Mouse (Mus musculus) hindbrain, embryonic 11.5 days (tissue): ENCODE results near the gene Zfp456. TPM values are rescaled to one million over a fixed set of nuclear protein-coding genes. Genes with fewer than 3 reads are reported as not detected.
A peak's percentile ranks its signal among the peaks of the same experiment; 100 is the strongest.
"Not testable (repeated sequence)": the region's sequence is repeated elsewhere in the genome, so short reads cannot be mapped to it uniquely, and the experiment has no call there.

Source experiments
- ATAC-seq: fragments of 200-750 bp; cut with Nextera tagmentation; 2 replicates; pipeline ENCODE4 v1.8.0; 2017; ENCODE audit warnings: mild to moderate bottlenecking, moderate TSS enrichment, moderate library complexity; ENCODE audit not compliant: low FRiP score
- DNase-seq: peaks from one replicate; pipeline ENCODE4 v3.0.0-alpha.2; 2015; ENCODE audit warnings: low spot score
- H3K27ac ChIP-seq: fragments of 300-500 bp; sonication (generic); 2 replicates; pipeline ENCODE4 v1.5.1; 2014; ENCODE audit warnings: mild to moderate bottlenecking, low read depth, low read length
- H3K27me3 ChIP-seq: fragments of 300-500 bp; sonication (generic); 2 replicates; pipeline ENCODE4 v1.6.1; 2014; ENCODE audit warnings: mild to moderate bottlenecking, low read length, moderate library complexity, mixed read lengths; ENCODE audit not compliant: control insufficient read depth, insufficient read depth
- H3K36me3 ChIP-seq: fragments of 300-500 bp; sonication (generic); 2 replicates; pipeline ENCODE4 v1.6.1; 2014; ENCODE audit warnings: mild to moderate bottlenecking, low read length, moderate library complexity, mixed read lengths; ENCODE audit not compliant: control insufficient read depth, insufficient read depth
- H3K4me1 ChIP-seq: fragments of 300-500 bp; sonication (generic); replicated peaks from 2 replicates; pipeline ENCODE4 v1.6.1; 2014; ENCODE audit warnings: low read length, mixed read lengths; ENCODE audit not compliant: control insufficient read depth, insufficient read depth
- H3K4me2 ChIP-seq: fragments of 300-500 bp; sonication (generic); replicated peaks from 2 replicates; pipeline ENCODE4 v1.6.1; 2014; ENCODE audit warnings: mild to moderate bottlenecking, low read depth, low read length
- H3K4me3 ChIP-seq: fragments of 300-500 bp; sonication (generic); 2 replicates; pipeline ENCODE4 v1.5.1; 2014; ENCODE audit warnings: low read depth, low read length
- H3K9ac ChIP-seq: fragments of 300-500 bp; sonication (generic); 2 replicates; pipeline ENCODE4 v1.6.1; 2014; ENCODE audit warnings: low read depth, low read length
- H3K9me3 ChIP-seq: fragments of 300-500 bp; sonication (generic); 2 replicates; pipeline ENCODE4 v1.6.1; 2016; ENCODE audit warnings: low read length; ENCODE audit not compliant: control insufficient read depth
- WGBS: fragments of 180-500 bp; shearing (Covaris S2); extraction: QIAGEN DNeasy Blood & Tissue Kit; methylation state at CpG from one replicate; pipeline ENCODE4 v1.1.7; 2014; 5-methylcytosine and 5-hydroxymethylcytosine counted together
- polyA plus RNA-seq: library from polyadenylated mRNA; unstranded; fragments of >200 nt; fragmentation: Nextera tagmentation; extraction: Ambion mirVana; gene quantifications from 2 replicates; pipeline ENCODE4 v1.2.1, GENCODE M21; 2014

Gene Zfp456
- polyA plus RNA-seq, result 1.1 and 1.2 TPM in 2 replicates

GRCm38 (mm10) chr13:67375050-67375911 lies at the start of gene Zfp456, which contains the start of gene Gm28041:
Zfp456 (minus strand) TSS chr13:67375810.
Gm28041 (minus strand) TSS chr13:67375733.
- 28% methylated on average over 13 of the region's 15 CpGs for WGBS
- H3K27me3 ChIP-seq, H3K9me3 ChIP-seq, H3K4me1 ChIP-seq, H3K36me3 ChIP-seq, H3K27ac ChIP-seq, H3K9ac ChIP-seq: not testable (repeated sequence)
- Histone ChIP-seq H3K4me2 (peak within 1 kb of the TSS; percentile 39), H3K4me3 (peak within 1 kb of the TSS; percentile 24)
- DNase-seq, result peak; percentile 73
- peak; percentile 90 for ATAC-seq

GRCm38 (mm10) chr13:67422532-67422931 lies 46.9 kb upstream of the Zfp456 start:
- not testable (repeated sequence) for H3K27ac ChIP-seq, H3K4me2 ChIP-seq, H3K9me3 ChIP-seq, H3K27me3 ChIP-seq, H3K4me3 ChIP-seq, H3K4me1 ChIP-seq, H3K36me3 ChIP-seq, DNase-seq, H3K9ac ChIP-seq, ATAC-seq
- 88% methylated on average over 2 of the region's 2 CpGs for WGBS

- WGBS, result 4% methylated on average over 22 of the region's 22 CpGs
- ATAC-seq, result peak; percentile 81
- DNase-seq, result peak; percentile 68
- Histone ChIP-seq H3K9me3 (no peaks in the 10 kb centered on the region), H3K36me3 (no peaks in the 10 kb centered on the region), H3K27ac (no peak within 1 kb of the TSS), H3K27me3 (no peaks in the 10 kb centered on the region), H3K4me2 (peak within 1 kb of the TSS; percentile 76), H3K4me3 (peak within 1 kb of the TSS; percentile 55), H3K9ac (peak within 1 kb of the TSS; percentile 58), H3K4me1 (no peaks in the 10 kb centered on the region)
Measured at GRCm38 (mm10) chr13:67421207-67421857, 45.7 kb upstream of the Zfp456 start, which contains the start of gene Zfp459. Zfp459 (minus strand) TSS chr13:67421418.

GRCm38 (mm10) chr13:67420558-67421206 lies 45.1 kb upstream of the Zfp456 start:
- DNase-seq (no peak), ATAC-seq (peak; percentile 23; the same call in 1 of the 2 replicates)
- no peak overlapping the region for H3K27ac ChIP-seq
- H3K4me2 ChIP-seq, result peak overlapping the region; percentile 76
- no peaks in the 10 kb centered on the region for H3K9me3 ChIP-seq
- H3K9ac ChIP-seq, result peak overlapping the region; percentile 58
- no peaks in the 10 kb centered on the region for H3K4me1 ChIP-seq
- H3K27me3 ChIP-seq, result no peaks in the 10 kb centered on the region
- peak overlapping the region; percentile 55 for H3K4me3 ChIP-seq
- H3K36me3 ChIP-seq, result no peaks in the 10 kb centered on the region
- WGBS, result 40% methylated on average over 11 of the region's 11 CpGs

- ATAC-seq, result no peak
- no peaks in the 10 kb centered on the region for H3K4me1 ChIP-seq
- H3K4me2 ChIP-seq, result no peak overlapping the region
- no peaks in the 10 kb centered on the region for H3K36me3 ChIP-seq
- no peak for DNase-seq
- no peak overlapping the region for H3K4me3 ChIP-seq
- H3K9me3 ChIP-seq, result no peaks in the 10 kb centered on the region
- H3K27ac ChIP-seq, result no peak overlapping the region
- 92% methylated on average over 3 of the region's 3 CpGs for WGBS
- H3K9ac ChIP-seq, result no peak overlapping the region
- H3K27me3 ChIP-seq, result no peaks in the 10 kb centered on the region
Measured at GRCm38 (mm10) chr13:67416811-67417210, 41.2 kb upstream of the Zfp456 start.

- Histone ChIP-seq H3K9me3 (no peaks in the 10 kb centered on the region), H3K9ac (no peak overlapping the region), H3K4me3 (no peak overlapping the region), H3K27me3 (no peaks in the 10 kb centered on the region), H3K36me3 (no peaks in the 10 kb centered on the region), H3K27ac (no peak overlapping the region), H3K4me1 (no peaks in the 10 kb centered on the region), H3K4me2 (no peak overlapping the region)
- 87% methylated on average over 6 of the region's 6 CpGs for WGBS
- no peak for DNase-seq
- no peak for ATAC-seq
Measured at GRCm38 (mm10) chr13:67415759-67416158, 40.1 kb upstream of the Zfp456 start.

- H3K4me2 ChIP-seq, H3K4me3 ChIP-seq, H3K9me3 ChIP-seq, H3K36me3 ChIP-seq, H3K9ac ChIP-seq, H3K4me1 ChIP-seq, H3K27ac ChIP-seq, DNase-seq, H3K27me3 ChIP-seq, ATAC-seq: not testable (repeated sequence)
- WGBS, result 86% methylated on average over 3 of the region's 3 CpGs
Measured at GRCm38 (mm10) chr13:67413634-67414033, 38.0 kb upstream of the Zfp456 start.

GRCm38 (mm10) chr13:67399183-67399903 lies 23.7 kb upstream of the Zfp456 start, which contains the start of gene Zfp429:
Zfp429 (minus strand) TSS chr13:67399819.
- not testable (repeated sequence) for H3K36me3 ChIP-seq, H3K9me3 ChIP-seq, H3K4me1 ChIP-seq, H3K27ac ChIP-seq, H3K27me3 ChIP-seq
- WGBS, result 3% methylated on average over 14 of the region's 16 CpGs
- H3K4me3 ChIP-seq, result peak within 1 kb of the TSS; percentile 49
- peak; percentile 96 for ATAC-seq
- DNase-seq, result peak; percentile 75
- peak within 1 kb of the TSS; percentile 54 for H3K4me2 ChIP-seq
- peak within 1 kb of the TSS; percentile 41 for H3K9ac ChIP-seq
